Mouse (Mus musculus): ENCODE measurements at regions not wholly inside any gene's neighbourhood (a gene's known extent, or its start where the extent isn't known, plus 50 kb on each side); places are given as distances from the start of the nearest gene placed in this dataset.

DNA sequence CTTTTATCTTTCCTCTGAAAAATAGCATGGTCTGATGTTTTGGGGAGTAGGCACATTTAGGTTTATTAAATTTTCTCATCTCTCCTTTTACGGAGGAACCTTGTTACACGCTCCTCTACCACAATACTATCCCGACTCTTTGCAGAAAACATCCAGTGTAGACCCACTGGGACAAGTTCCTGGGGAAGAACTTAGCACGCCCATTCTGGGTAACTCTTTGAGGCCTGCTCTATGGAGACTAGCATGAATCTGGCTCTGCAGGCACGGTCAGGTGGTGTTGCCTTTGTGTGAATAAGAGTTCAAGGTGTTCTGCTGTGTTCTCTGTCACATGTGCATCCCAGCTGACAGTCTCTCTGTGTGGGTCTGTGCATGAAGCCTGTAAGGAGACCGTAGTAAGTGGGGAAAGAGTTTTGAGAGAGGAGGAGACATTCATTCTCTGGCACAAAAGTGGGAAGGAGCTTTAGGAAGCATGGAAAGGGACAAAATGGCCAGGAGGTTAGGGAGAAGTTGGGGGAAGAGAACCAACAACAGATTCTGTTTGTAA is 105.2 kb upstream of the Satb2 start:
- no peak for DNase-seq
- H3K27ac ChIP-seq = no peak overlapping the region
- H3K36me3 ChIP-seq = no peaks in the 10 kb centered on the region
- no peak overlapping the region for H3K9ac ChIP-seq
- no peak overlapping the region for H3K4me2 ChIP-seq
- no peak for ATAC-seq (ENCODE audit: low read depth)
- no peaks in the 10 kb centered on the region for H3K4me1 ChIP-seq (replicated peaks)
- no peak overlapping the region for H3K4me3 ChIP-seq (replicated peaks)
- H3K9me3 ChIP-seq (replicated peaks) = no peaks in the 10 kb centered on the region
- 67% methylated on average over 6 of the region's 6 CpGs for WGBS (ENCODE audit: insufficient replicate concordance)
- H3K27me3 ChIP-seq = no peaks in the 10 kb centered on the region

DNA sequence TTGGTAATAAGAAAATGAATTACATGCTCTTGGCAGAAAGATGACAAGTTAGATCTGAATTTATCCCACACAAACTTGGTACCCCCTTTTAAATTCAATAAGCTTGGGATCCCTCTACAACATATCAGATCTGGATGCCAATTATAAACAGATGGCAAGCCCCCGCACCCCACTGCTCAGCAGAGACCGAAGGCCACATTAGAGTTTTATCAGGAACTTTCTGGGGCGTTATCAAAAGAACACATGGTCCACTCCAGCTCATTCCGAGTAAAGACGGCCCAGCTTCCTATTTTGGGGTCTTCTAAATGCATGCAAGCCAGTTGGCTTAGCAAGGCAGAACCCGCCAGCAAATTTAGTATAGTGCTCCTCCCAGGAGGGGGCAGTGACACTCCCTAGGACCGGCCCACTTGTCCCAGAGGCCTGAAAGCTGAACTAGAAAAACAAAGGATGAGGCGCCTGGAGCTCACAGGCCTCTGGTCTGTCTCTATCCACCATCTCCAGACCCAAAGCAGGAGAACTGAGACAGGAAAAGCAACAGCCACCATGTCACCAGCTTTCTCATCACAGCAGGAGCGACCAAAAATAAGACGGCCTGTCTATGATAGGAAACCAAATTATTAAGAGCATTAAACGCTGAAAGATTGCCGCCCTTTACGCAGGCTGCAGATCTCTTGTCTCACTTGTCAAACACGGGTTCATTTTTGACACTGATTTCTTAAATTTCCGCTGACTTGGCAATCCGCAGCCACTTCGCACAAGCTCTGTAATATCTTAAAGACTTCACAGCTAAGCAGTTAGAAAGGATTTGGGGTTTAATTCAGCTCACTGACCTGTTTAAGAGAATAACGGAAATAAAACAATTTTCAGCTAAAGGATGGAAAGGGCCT is 117.2 kb upstream of the Satb2 start:
- DNase-seq = no peak
- Histone ChIP-seq H3K4me1 (replicated peaks) (no peaks in the 10 kb centered on the region), H3K36me3 (no peaks in the 10 kb centered on the region), H3K4me2 (no peak overlapping the region), H3K9ac (no peak overlapping the region), H3K4me3 (replicated peaks) (no peak overlapping the region), H3K9me3 (replicated peaks) (no peaks in the 10 kb centered on the region), H3K27ac (no peak overlapping the region), H3K27me3 (no peaks in the 10 kb centered on the region)
- WGBS (ENCODE audit: insufficient replicate concordance) = 60% methylated on average over 18 of the region's 18 CpGs
- ATAC-seq (ENCODE audit: low read depth) = no peak

DNA sequence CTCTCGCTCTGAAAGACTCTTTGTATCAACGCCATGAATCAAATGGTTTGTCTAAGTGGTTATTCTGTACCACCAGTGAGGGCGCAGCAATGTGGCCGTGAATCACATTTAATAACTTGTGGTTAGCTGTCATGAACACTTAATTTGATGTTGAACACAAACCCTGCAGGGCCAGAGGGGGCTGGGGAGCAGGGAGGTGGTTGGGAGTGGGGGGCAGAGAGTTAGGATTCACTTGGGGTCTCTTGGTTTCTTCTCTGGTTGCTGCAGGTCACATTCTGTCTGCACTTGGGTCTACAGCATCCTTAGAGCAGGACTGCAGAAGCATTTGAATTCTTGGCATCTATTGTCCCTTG is 117.8 kb upstream of the Satb2 start:
- no peak overlapping the region for H3K9ac ChIP-seq
- H3K4me3 ChIP-seq (replicated peaks) = no peak overlapping the region
- H3K36me3 ChIP-seq = no peaks in the 10 kb centered on the region
- ATAC-seq (ENCODE audit: low read depth) (no peak), DNase-seq (no peak)
- WGBS (ENCODE audit: insufficient replicate concordance) = 66% methylated on average over 4 of the region's 4 CpGs
- H3K9me3 ChIP-seq (replicated peaks) = no peaks in the 10 kb centered on the region
- no peak overlapping the region for H3K27ac ChIP-seq
- H3K4me2 ChIP-seq = no peak overlapping the region
- H3K27me3 ChIP-seq = no peaks in the 10 kb centered on the region
- H3K4me1 ChIP-seq (replicated peaks) = no peaks in the 10 kb centered on the region

DNA sequence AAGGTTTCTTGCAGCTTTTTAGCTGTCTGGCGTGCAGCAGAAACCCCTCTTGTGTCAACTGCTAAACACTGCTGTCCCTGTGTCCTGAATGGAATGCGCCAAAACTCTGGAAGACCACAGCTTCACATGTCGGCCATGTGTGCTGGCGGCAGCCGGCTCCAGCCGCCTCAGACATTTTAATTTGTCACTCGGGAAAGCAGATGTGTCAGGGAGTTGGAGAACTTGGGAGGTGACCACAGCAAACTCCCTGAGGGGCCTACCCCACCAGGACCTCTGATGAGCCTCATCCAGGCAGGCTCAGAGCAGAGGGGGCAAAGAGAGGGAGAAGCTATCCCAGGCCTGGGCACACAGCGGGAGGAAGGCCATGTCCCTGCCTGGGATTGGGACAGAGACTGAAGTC is 118.3 kb upstream of the Satb2 start:
- no peak for ATAC-seq (ENCODE audit: low read depth)
- Histone ChIP-seq H3K36me3 (no peaks in the 10 kb centered on the region), H3K27me3 (no peaks in the 10 kb centered on the region), H3K4me1 (replicated peaks) (no peaks in the 10 kb centered on the region), H3K9ac (no peak overlapping the region), H3K4me3 (replicated peaks) (no peak overlapping the region), H3K27ac (no peak overlapping the region), H3K9me3 (replicated peaks) (no peaks in the 10 kb centered on the region), H3K4me2 (no peak overlapping the region)
- 63% methylated on average over 8 of the region's 8 CpGs for WGBS (ENCODE audit: insufficient replicate concordance)
- no peak for DNase-seq

DNA sequence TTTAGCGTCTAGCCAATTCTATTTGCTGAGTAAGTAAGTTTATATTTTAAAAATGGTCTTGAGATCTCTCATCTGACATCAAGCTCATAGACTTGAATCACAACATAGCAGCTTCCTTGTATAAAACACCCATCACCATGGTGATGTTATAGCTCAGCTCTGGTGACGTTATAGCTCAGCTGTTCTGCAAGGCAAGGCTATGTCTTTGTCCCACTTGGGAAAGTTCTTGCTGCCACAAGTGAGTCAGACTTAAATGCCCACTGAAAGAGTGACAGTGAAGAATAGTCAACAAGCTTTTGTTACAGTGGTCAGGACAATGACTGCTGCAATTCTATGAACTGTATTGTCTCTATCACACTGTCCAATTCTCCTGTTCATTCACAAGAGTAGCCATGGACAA is 122.2 kb upstream of the Satb2 start:
- Histone ChIP-seq H3K4me2 (no peak overlapping the region), H3K27ac (no peak overlapping the region), H3K36me3 (no peaks in the 10 kb centered on the region), H3K4me3 (replicated peaks) (no peak overlapping the region), H3K9me3 (replicated peaks) (no peaks in the 10 kb centered on the region), H3K4me1 (replicated peaks) (no peaks in the 10 kb centered on the region), H3K9ac (no peak overlapping the region), H3K27me3 (no peaks in the 10 kb centered on the region)
- 69% methylated on average over 2 of the region's 2 CpGs for WGBS (ENCODE audit: insufficient replicate concordance)
- DNase-seq (no peak), ATAC-seq (ENCODE audit: low read depth) (no peak)

DNA sequence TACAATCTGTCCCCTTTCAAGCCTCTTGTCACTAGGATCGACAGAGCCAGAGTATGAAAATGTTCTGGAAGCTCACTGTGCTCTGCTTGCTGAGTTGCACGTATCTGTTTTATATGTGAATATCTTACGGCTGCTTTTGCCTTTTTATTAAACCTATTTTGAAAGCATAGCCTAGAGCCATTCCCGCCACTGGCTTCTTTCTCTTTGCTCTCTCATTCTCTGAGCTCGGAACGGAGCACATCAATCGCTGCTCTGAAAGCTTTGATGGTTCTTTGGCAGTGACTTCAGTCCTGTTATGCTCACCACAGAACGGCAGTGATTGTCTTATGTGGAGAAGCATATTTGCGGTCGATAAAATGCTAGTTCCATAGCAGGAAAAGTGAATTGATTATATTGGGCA is 128.9 kb upstream of the Satb2 start:
- no peak overlapping the region for H3K4me2 ChIP-seq
- no peaks in the 10 kb centered on the region for H3K36me3 ChIP-seq
- no peaks in the 10 kb centered on the region for H3K9me3 ChIP-seq (replicated peaks)
- 74% methylated on average over 10 of the region's 10 CpGs for WGBS (ENCODE audit: insufficient replicate concordance)
- no peak for DNase-seq
- no peak overlapping the region for H3K9ac ChIP-seq
- no peak for ATAC-seq (ENCODE audit: low read depth)
- no peak overlapping the region for H3K4me3 ChIP-seq (replicated peaks)
- H3K4me1 ChIP-seq (replicated peaks) = no peaks in the 10 kb centered on the region
- no peak overlapping the region for H3K27ac ChIP-seq
- no peaks in the 10 kb centered on the region for H3K27me3 ChIP-seq

DNA sequence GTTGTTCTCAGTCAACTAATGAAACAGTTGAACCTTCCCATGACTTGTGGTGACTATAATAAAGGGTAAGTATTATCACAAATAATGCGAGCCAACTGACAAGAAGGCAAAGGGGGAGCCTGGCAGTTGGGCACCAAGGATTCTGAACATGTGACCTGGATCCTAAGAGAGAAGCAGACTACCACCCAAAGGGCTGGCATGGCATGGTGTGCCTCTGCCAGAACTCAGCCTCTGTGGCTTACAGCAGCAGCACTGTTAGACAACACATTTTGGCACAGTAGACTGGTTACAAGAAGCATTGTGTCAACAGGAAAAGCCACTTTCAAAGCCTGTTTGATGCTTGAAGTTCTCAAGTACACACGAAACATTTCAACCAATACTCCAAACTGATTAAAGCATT is 142.2 kb upstream of the Satb2 start:
- no peak overlapping the region for H3K27ac ChIP-seq
- no peaks in the 10 kb centered on the region for H3K4me1 ChIP-seq (replicated peaks)
- H3K9me3 ChIP-seq (replicated peaks) = no peaks in the 10 kb centered on the region
- DNase-seq (no peak), ATAC-seq (ENCODE audit: low read depth) (no peak)
- H3K4me3 ChIP-seq (replicated peaks) = no peak overlapping the region
- 63% methylated on average over 2 of the region's 2 CpGs for WGBS (ENCODE audit: insufficient replicate concordance)
- H3K36me3 ChIP-seq = no peaks in the 10 kb centered on the region
- no peak overlapping the region for H3K9ac ChIP-seq
- no peak overlapping the region for H3K4me2 ChIP-seq
- no peaks in the 10 kb centered on the region for H3K27me3 ChIP-seq

DNA sequence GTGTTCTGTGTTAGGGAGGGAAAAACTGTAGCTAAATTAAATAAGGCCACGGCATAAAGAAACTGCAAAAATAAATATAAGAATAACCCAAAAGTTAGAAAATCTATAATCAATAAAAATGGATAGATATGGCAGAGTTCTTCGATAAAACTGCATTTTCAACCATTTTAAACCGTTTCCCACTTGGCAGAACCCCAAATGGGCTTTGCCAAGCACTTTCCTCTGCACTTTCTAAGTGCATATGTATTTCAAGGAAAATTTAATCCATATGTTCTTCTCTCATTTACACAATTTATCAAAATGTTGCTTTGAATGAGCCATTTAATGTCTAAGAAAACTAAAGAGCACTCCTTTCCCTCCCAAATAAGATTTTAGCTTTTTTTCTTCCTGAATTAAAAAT is 165.7 kb upstream of the Satb2 start:
- WGBS (ENCODE audit: insufficient replicate concordance) = 48% methylated on average over 3 of the region's 3 CpGs
- no peaks in the 10 kb centered on the region for H3K27me3 ChIP-seq
- DNase-seq (no peak), ATAC-seq (ENCODE audit: low read depth) (no peak)
- no peaks in the 10 kb centered on the region for H3K36me3 ChIP-seq
- H3K9me3 ChIP-seq (replicated peaks) = no peaks in the 10 kb centered on the region; the same call in 1 of the 2 replicates
- no peak overlapping the region for H3K4me3 ChIP-seq (replicated peaks)
- no peaks in the 10 kb centered on the region for H3K4me1 ChIP-seq (replicated peaks)
- H3K9ac ChIP-seq = no peak overlapping the region
- H3K4me2 ChIP-seq = no peak overlapping the region
- no peak overlapping the region for H3K27ac ChIP-seq

DNA sequence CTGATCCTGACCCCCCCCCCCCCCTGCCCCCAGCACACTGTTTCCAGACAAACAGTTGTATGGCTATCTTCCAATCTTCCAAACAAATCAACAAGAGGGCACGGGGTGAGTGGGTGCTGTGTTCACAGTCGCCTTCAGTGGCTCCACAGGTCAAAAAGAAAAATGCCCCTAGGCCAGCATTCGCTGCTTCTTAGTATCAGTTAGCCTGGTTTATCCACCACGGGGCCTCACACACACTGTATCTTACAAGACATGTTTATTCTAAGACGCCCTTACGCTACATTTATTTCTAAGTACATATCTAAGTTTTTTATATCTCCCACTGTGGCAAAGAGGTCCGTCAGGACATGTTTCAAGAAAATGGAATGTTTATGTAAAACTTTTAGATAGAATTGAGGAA is 177.4 kb upstream of the Satb2 start:
- DNase-seq (no peak), ATAC-seq (ENCODE audit: low read depth) (no peak)
- WGBS (ENCODE audit: insufficient replicate concordance) = 58% methylated on average over 7 of the region's 7 CpGs
- H3K27ac ChIP-seq = no peak overlapping the region
- no peak overlapping the region for H3K9ac ChIP-seq
- no peak overlapping the region for H3K4me3 ChIP-seq (replicated peaks)
- no peaks in the 10 kb centered on the region for H3K4me1 ChIP-seq (replicated peaks)
- H3K27me3 ChIP-seq = no peaks in the 10 kb centered on the region
- no peaks in the 10 kb centered on the region for H3K9me3 ChIP-seq (replicated peaks)
- H3K4me2 ChIP-seq = no peak overlapping the region
- no peaks in the 10 kb centered on the region for H3K36me3 ChIP-seq

DNA sequence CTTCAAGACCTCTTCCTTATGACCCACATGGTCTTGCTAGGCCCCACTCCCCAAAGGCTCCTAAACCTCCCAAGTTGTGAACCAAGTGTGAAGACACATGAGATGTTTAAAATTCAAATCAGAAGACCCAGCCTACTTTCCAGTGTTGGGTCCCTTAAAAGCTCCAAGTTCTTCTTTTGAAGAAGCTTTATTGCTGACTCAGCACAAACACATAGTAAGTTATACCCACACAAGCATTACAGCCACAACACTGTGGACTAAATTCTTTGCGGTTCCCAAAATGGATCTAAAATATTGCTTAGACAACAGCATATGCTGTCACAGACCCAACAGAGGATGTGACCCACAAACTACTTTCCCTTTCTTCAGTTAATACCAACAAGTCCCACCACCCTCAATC is 186.0 kb upstream of the Satb2 start:
- Histone ChIP-seq H3K4me2 (no peak overlapping the region), H3K27me3 (no peaks in the 10 kb centered on the region), H3K9me3 (replicated peaks) (no peaks in the 10 kb centered on the region), H3K4me1 (replicated peaks) (no peaks in the 10 kb centered on the region), H3K27ac (no peak overlapping the region), H3K4me3 (replicated peaks) (no peak overlapping the region), H3K9ac (no peak overlapping the region), H3K36me3 (no peaks in the 10 kb centered on the region)
- 76% methylated on average over 1 of the region's 1 CpGs for WGBS (ENCODE audit: insufficient replicate concordance)
- ATAC-seq (ENCODE audit: low read depth) (no peak), DNase-seq (no peak)

DNA sequence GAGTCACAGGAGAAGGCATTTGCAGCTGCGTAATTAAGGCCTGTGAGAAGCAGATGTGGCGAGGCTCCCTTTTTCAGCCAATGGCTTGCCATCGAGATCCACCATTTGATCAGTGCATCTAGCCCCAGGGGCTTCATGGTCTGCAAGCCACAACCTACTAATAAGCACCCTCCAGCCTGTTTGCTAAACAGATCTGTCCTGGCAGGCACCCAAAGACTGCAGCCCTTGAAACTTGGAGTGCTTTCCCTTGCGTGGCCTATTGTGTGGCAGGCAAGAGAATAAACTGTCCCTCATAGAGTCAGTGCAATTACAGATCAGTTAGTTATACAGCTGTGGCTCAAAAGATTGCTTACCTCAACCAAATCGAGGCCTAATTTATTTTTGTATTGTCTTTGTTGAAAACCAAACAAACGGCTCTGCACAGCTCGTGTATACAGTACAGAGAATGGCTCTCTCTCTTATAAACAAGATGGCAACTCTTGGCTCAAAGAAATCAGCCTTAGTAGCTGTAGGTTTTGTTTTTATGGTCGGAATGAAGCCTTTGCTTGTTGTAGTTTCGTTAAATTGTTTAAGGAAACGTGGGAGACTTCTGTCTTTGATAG is 195.9 kb upstream of the Satb2 start:
- no peaks in the 10 kb centered on the region for H3K36me3 ChIP-seq
- WGBS (ENCODE audit: insufficient replicate concordance) = 57% methylated on average over 10 of the region's 10 CpGs
- no peak overlapping the region for H3K9ac ChIP-seq
- ATAC-seq (ENCODE audit: low read depth) (no peak), DNase-seq (no peak)
- H3K4me2 ChIP-seq = no peak overlapping the region
- H3K27ac ChIP-seq = no peak overlapping the region
- no peaks in the 10 kb centered on the region for H3K27me3 ChIP-seq
- H3K4me1 ChIP-seq (replicated peaks) = no peaks in the 10 kb centered on the region
- H3K9me3 ChIP-seq (replicated peaks) = no peaks in the 10 kb centered on the region
- no peak overlapping the region for H3K4me3 ChIP-seq (replicated peaks)

DNA sequence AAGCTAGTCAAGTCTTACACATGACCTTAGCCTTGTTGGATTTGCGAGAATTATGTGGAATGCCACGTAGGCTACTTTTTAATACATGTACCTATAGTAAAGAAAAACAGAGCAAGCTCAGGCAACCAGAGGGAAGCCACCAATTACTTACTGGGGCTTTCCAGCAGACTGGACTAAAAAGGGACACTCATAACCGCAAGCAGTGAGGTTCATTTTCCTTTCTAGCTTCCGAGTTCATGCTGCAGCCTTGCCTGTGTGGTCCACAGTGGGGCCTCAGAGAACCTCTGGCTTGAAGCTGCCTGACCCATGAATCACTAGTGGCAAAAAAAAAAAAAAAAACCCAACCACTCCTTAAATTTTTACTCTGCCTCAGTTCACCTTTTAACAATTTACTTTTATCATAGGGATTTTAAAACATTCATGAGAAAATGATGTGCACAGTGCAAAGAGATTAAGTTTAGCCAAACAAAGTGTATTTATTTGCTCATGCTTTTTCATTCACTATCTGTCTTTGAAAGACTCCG is 188.6 kb upstream of the 1700066M21Rik start:
- Histone ChIP-seq H3K36me3 (no peaks in the 10 kb centered on the region), H3K4me3 (replicated peaks) (no peak overlapping the region), H3K27me3 (no peaks in the 10 kb centered on the region), H3K4me1 (replicated peaks) (no peaks in the 10 kb centered on the region), H3K4me2 (no peak overlapping the region), H3K27ac (no peak overlapping the region), H3K9me3 (replicated peaks) (no peaks in the 10 kb centered on the region), H3K9ac (no peak overlapping the region)
- WGBS (ENCODE audit: insufficient replicate concordance) = 62% methylated on average over 5 of the region's 5 CpGs
- ATAC-seq (ENCODE audit: low read depth) (no peak), DNase-seq (no peak)
